Mouse (Mus musculus) heart, embryonic 12.5 days (tissue): ENCODE results near the gene Man1b1. TPM values are rescaled to one million over a fixed set of nuclear protein-coding genes. Genes with fewer than 3 reads are reported as not detected.

Experiments used
- ATAC-seq: fragments of 200-750 bp; cut with Nextera tagmentation; 2 replicates; pipeline ENCODE4 v1.8.0; 2017; ENCODE audit warnings: moderate TSS enrichment, moderate library complexity; ENCODE audit not compliant: insufficient number of reproducible peaks, low FRiP score
- H3K27ac ChIP-seq: fragments of 300-500 bp; sonication (generic); 2 replicates; pipeline ENCODE4 v1.5.1; 2016; ENCODE audit warnings: mild to moderate bottlenecking, moderate library complexity; ENCODE audit not compliant: poor library complexity, severe bottlenecking
- H3K27me3 ChIP-seq: fragments of 300-500 bp; sonication (generic); replicated peaks from 2 replicates; pipeline ENCODE4 v1.6.1; 2016; ENCODE audit warnings: mild to moderate bottlenecking, moderate library complexity
- H3K36me3 ChIP-seq: fragments of 300-500 bp; sonication (generic); 2 replicates; pipeline ENCODE4 v1.6.1; 2016; ENCODE audit warnings: mild to moderate bottlenecking, moderate library complexity
- H3K4me1 ChIP-seq: fragments of 300-500 bp; sonication (generic); replicated peaks from 2 replicates; pipeline ENCODE4 v1.6.1; 2016; ENCODE audit warnings: mild to moderate bottlenecking
- H3K4me2 ChIP-seq: fragments of 300-500 bp; sonication (generic); 2 replicates; pipeline ENCODE4 v1.6.1; 2016; ENCODE audit warnings: mild to moderate bottlenecking, moderate library complexity
- H3K4me3 ChIP-seq: fragments of 300-500 bp; sonication (generic); 2 replicates; pipeline ENCODE4 v1.5.1; 2016; ENCODE audit warnings: mild to moderate bottlenecking
- H3K9ac ChIP-seq: fragments of 300-500 bp; sonication (generic); 2 replicates; pipeline ENCODE4 v1.6.1; 2016; ENCODE audit warnings: mild to moderate bottlenecking, moderate library complexity
- H3K9me3 ChIP-seq: fragments of 300-500 bp; sonication (generic); replicated peaks from 2 replicates; pipeline ENCODE4 v1.6.1; 2016; ENCODE audit warnings: mild to moderate bottlenecking, moderate library complexity
- WGBS: fragments of 180-500 bp; shearing (Covaris S2); methylation state at CpG from one replicate; pipeline ENCODE4 v1.1.7; 2016; 5-methylcytosine and 5-hydroxymethylcytosine counted together
- polyA plus RNA-seq: library from polyadenylated mRNA; unstranded; fragments of >200 nt; fragmentation: Nextera tagmentation; extraction: Ambion mirVana; gene quantifications from 2 replicates; pipeline ENCODE4 v1.2.1, GENCODE M21; 2016

Man1b1 gene
- polyA plus RNA-seq, 1 experiment from 2014 or later, result 34.0 TPM

- WGBS, result 89% methylated on average over 7 of the region's 7 CpGs
- Histone ChIP-seq H3K4me1 (no peaks in the 10 kb centered on the region), H3K4me3 (no peak overlapping the region), H3K27me3 (no peaks in the 10 kb centered on the region), H3K4me2 (no peak overlapping the region), H3K36me3 (peaks cover 97% of the 10 kb centered on the region), H3K9ac (no peak overlapping the region), H3K27ac (no peak overlapping the region), H3K9me3 (no peaks in the 10 kb centered on the region)
- ATAC-seq, result no peak
Observed at GRCm38 (mm10) chr2:25348162-25348561, 16.0 kb downstream of the Man1b1 start.

GRCm38 (mm10) chr2:25349499-25349898, 17.4 kb downstream of the Man1b1 start:
- no peaks in the 10 kb centered on the region for H3K4me1 ChIP-seq
- no peak overlapping the region for H3K4me3 ChIP-seq
- no peak for ATAC-seq
- no peaks in the 10 kb centered on the region for H3K9me3 ChIP-seq
- peaks cover 90% of the 10 kb centered on the region for H3K36me3 ChIP-seq
- no peak overlapping the region for H3K4me2 ChIP-seq
- H3K27ac ChIP-seq, result no peak overlapping the region
- H3K9ac ChIP-seq, result no peak overlapping the region
- H3K27me3 ChIP-seq, result no peaks in the 10 kb centered on the region
- 88% methylated on average over 4 of the region's 4 CpGs for WGBS

- no peak overlapping the region for H3K27ac ChIP-seq
- H3K9me3 ChIP-seq, result no peaks in the 10 kb centered on the region
- 96% methylated on average over 3 of the region's 3 CpGs for WGBS
- peaks cover 78% of the 10 kb centered on the region for H3K36me3 ChIP-seq
- ATAC-seq, result no peak
- no peak overlapping the region for H3K4me3 ChIP-seq
- H3K4me1 ChIP-seq, result peaks cover 6% of the 10 kb centered on the region
- H3K27me3 ChIP-seq, result no peaks in the 10 kb centered on the region
- H3K9ac ChIP-seq, result no peak overlapping the region
- H3K4me2 ChIP-seq, result no peak overlapping the region
Observed at GRCm38 (mm10) chr2:25350701-25351100, 18.6 kb downstream of the Man1b1 start.

DNA sequence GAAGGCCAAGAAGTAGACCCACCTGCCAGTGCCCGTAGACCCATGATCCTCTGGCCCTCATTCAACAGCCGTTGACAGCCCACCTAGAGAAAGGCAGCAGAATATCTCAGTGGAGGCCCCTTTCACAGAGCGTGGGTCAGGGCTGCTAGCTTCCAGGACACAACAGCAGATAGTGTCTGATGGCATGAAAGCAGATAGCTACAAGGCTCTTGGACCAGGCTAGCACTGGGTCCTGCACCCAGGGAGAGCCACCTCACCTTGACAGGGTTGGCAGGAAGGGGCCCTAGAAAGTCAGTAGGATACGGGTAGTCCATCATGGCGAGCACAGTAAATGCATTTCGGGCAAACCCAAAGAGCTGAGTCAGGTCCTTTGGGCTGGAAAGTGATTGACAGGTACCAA, 22.1 kb downstream of the Man1b1 start:
- peaks cover 14% of the 10 kb centered on the region for H3K4me1 ChIP-seq
- H3K36me3 ChIP-seq, result peaks cover 45% of the 10 kb centered on the region
- WGBS, result 81% methylated on average over 6 of the region's 6 CpGs
- no peak overlapping the region for H3K4me3 ChIP-seq
- no peak for ATAC-seq
- no peak overlapping the region for H3K9ac ChIP-seq
- H3K9me3 ChIP-seq, result no peaks in the 10 kb centered on the region
- H3K27ac ChIP-seq, result no peak overlapping the region
- no peaks in the 10 kb centered on the region for H3K27me3 ChIP-seq
- H3K4me2 ChIP-seq, result no peak overlapping the region

- Histone ChIP-seq H3K4me2 (peak overlapping the region; percentile 81), H3K9ac (peak overlapping the region; percentile 70; the same call in 1 of the 2 replicates), H3K27me3 (no peaks in the 10 kb centered on the region), H3K9me3 (no peaks in the 10 kb centered on the region), H3K36me3 (peaks cover 32% of the 10 kb centered on the region), H3K4me1 (peaks cover 14% of the 10 kb centered on the region), H3K27ac (no peak overlapping the region), H3K4me3 (peak overlapping the region; percentile 57)
- 30% methylated on average over 18 of the region's 18 CpGs for WGBS
- no peak for ATAC-seq
Observed at GRCm38 (mm10) chr2:25355419-25356066, 23.4 kb downstream of the Man1b1 start.

DNA sequence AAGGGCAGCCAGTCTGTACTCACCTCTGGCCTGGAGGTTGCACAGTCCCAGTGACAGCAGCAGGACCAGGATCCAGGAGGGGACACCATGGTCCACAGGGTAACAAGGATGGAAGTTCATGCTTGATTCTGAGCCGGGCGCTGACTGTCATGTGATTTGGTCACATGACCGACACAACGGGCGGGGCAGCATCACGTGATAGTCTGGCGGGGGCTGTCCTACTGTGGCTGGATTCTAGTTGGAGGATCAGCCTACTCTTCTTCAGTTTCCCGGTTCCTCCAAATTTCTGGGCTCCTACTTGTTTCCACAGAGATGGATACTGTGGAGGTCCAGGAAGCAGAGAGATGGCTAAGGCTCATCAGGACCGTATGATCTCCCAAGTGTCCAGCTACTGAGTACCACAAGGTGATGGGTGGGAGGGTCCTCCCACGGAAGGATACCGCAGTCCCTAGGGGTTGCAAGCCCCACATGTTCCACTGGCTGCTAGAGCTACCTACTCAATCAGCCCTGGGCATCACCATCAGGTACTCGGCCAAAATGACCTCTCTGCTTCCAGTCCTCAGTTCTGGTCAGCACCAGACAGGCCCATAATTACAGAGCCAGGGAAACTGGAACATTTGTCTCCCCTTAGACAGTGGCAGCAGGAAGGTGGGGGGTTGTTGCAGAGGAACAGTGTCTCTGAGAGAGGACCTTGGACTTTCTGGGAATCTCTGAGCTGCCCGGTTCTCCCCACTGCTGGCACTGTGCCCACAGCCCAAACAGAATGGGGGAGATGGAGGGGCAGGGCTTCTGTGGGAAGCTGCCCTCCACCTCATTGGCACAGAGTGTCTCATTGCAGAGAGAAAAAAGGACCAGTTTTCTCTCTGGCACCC, 24.3 kb downstream of the Man1b1 start, which contains the start of gene Dpp7:
Dpp7 (minus strand) TSS at position 152 of the 872 bp plus-strand sequence.
- Histone ChIP-seq H3K27me3 (no peaks in the 10 kb centered on the region), H3K4me2 (peak within 1 kb of the TSS; percentile 81), H3K27ac (no peak within 1 kb of the TSS), H3K4me3 (peak within 1 kb of the TSS; percentile 57), H3K9ac (peak within 1 kb of the TSS; percentile 70), H3K36me3 (peaks cover 22% of the 10 kb centered on the region), H3K4me1 (peaks cover 14% of the 10 kb centered on the region), H3K9me3 (no peaks in the 10 kb centered on the region)
- 6% methylated on average over 13 of the region's 13 CpGs for WGBS
- peak; percentile 87 for ATAC-seq

GRCm38 (mm10) chr2:25359848-25360247, 27.7 kb downstream of the Man1b1 start:
- H3K9me3 ChIP-seq, result no peaks in the 10 kb centered on the region
- no peak overlapping the region for H3K4me2 ChIP-seq
- H3K4me3 ChIP-seq, result no peak overlapping the region
- no peak for ATAC-seq
- no peak overlapping the region for H3K9ac ChIP-seq
- 0 out of 2 replicates have a peak, but pooled peaks cover 6% of the 10 kb centered on the region for H3K36me3 ChIP-seq
- H3K27me3 ChIP-seq, result peaks cover 27% of the 10 kb centered on the region
- peaks cover 14% of the 10 kb centered on the region for H3K4me1 ChIP-seq
- H3K27ac ChIP-seq, result no peak overlapping the region
- WGBS, result 67% methylated on average over 4 of the region's 4 CpGs

DNA sequence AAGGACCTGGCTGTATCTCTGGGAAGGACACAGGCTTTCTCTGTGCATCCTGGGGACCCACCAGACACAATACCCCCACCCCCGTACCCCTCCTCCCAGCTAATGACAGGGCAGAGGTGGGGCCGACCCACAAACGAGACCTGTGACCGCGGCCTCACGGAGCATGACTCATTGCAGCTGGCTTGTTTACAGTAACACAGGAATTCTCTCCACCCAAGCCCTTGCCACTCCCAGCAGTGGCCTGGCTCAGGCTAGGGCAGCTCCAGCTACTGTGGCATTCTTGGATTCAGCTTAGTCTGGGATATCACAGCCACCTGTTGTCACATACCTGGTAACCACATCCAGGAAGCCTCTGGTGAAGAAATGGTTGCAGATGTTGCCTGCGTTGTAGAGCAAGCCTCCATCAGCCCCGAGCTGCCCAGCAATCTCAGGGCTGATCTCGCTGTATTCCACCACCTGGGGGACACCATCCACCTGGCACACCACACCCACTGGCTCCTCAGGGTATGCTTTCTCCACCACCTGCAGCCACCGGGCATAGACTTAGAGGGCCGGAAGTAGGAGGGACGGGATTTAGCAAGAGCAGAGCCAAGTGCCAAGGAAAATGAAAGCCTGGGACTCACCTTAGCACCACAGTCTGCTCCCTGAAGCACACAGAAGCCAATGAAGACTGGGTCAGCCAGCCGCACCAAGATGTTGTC, 31.5 kb downstream of the Man1b1 start:
- no peak for ATAC-seq
- H3K4me1 ChIP-seq, result peaks cover 4% of the 10 kb centered on the region; the same call in 1 of the 2 replicates
- H3K9me3 ChIP-seq, result no peaks in the 10 kb centered on the region
- 0 out of 2 replicates have a peak, but pooled peaks cover 6% of the 10 kb centered on the region for H3K36me3 ChIP-seq
- no peak overlapping the region for H3K4me3 ChIP-seq
- no peak overlapping the region for H3K9ac ChIP-seq
- H3K27me3 ChIP-seq, result peaks cover 35% of the 10 kb centered on the region
- H3K27ac ChIP-seq, result no peak overlapping the region
- 58% methylated on average over 13 of the region's 13 CpGs for WGBS
- H3K4me2 ChIP-seq, result no peak overlapping the region

- H3K27ac ChIP-seq, result no peak overlapping the region
- H3K4me3 ChIP-seq, result peak overlapping the region; percentile 67; the same call in 1 of the 2 replicates
- no peaks in the 10 kb centered on the region for H3K9me3 ChIP-seq
- 86% methylated on average over 4 of the region's 4 CpGs for WGBS
- 0 out of 2 replicates have a peak, but pooled peaks cover 6% of the 10 kb centered on the region for H3K36me3 ChIP-seq
- H3K9ac ChIP-seq, result no peak overlapping the region
- H3K27me3 ChIP-seq, result peaks cover 39% of the 10 kb centered on the region
- H3K4me2 ChIP-seq, result peak overlapping the region; percentile 99; the same call in 1 of the 2 replicates
- ATAC-seq, result 0 out of 2 replicates have a peak, but pooled peaks have one; percentile 3
- H3K4me1 ChIP-seq, result peaks cover 4% of the 10 kb centered on the region; the same call in 1 of the 2 replicates
Observed at GRCm38 (mm10) chr2:25364313-25364712, 32.2 kb downstream of the Man1b1 start.

- H3K27me3 ChIP-seq, result peaks cover 40% of the 10 kb centered on the region
- 0 out of 2 replicates have a peak, but pooled peaks have one; percentile 3 for ATAC-seq
Observed at GRCm38 (mm10) chr2:25364761-25365090, 32.6 kb downstream of the Man1b1 start.

More at GRCm38 (mm10) chr2:25364761-25365090, 32.6 kb downstream of the Man1b1 start:
- WGBS, result 26% methylated on average over 9 of the region's 9 CpGs
- H3K27ac ChIP-seq, result no peak overlapping the region
- H3K4me3 ChIP-seq, result peak overlapping the region; percentile 67
- H3K36me3 ChIP-seq, result 0 out of 2 replicates have a peak, but pooled peaks cover 6% of the 10 kb centered on the region
- H3K4me1 ChIP-seq, result peaks cover 4% of the 10 kb centered on the region; the same call in 1 of the 2 replicates
- H3K9ac ChIP-seq, result peak overlapping the region; percentile 77
- H3K9me3 ChIP-seq, result no peaks in the 10 kb centered on the region
- H3K4me2 ChIP-seq, result peak overlapping the region; percentile 99
